Mouse (Mus musculus) intestine, embryonic 14.5 days (tissue): ENCODE data around the gene Il6ra. TPM values are rescaled to one million over a fixed set of nuclear protein-coding genes. Genes with fewer than 3 reads are reported as not detected.
A peak's percentile ranks its signal among the peaks of the same experiment; 100 is the strongest.

Source experiments
- ATAC-seq: fragments of 200-750 bp; cut with Nextera tagmentation; replicated peaks from 2 replicates; pipeline ENCODE4 v1.8.0; 2017; ENCODE audit warnings: low read depth, moderate number of reproducible peaks, moderate TSS enrichment, moderate library complexity; ENCODE audit not compliant: low FRiP score, low TSS enrichment
- DNase-seq: peaks from one replicate; pipeline ENCODE4 v3.0.0-alpha.2; 2018; ENCODE audit warnings: low spot score
- H3K27ac ChIP-seq: fragments of 300-500 bp; sonication (generic); 2 replicates; pipeline ENCODE4 v1.5.1; 2014; ENCODE audit warnings: low read depth, mild to moderate bottlenecking, control low read depth
- H3K27me3 ChIP-seq: fragments of 300-500 bp; sonication (generic); replicated peaks from 2 replicates; pipeline ENCODE4 v1.6.1; 2014; ENCODE audit warnings: low read length, control low read depth; ENCODE audit not compliant: control insufficient read depth, insufficient read depth
- H3K36me3 ChIP-seq: fragments of 300-500 bp; sonication (generic); 2 replicates; pipeline ENCODE4 v1.6.1; 2014; ENCODE audit warnings: low read length, control low read depth; ENCODE audit not compliant: control insufficient read depth, insufficient read depth
- H3K4me1 ChIP-seq: fragments of 300-500 bp; sonication (generic); replicated peaks from 2 replicates; pipeline ENCODE4 v1.6.1; 2014; ENCODE audit warnings: low read length, control low read depth, mixed read lengths; ENCODE audit not compliant: control insufficient read depth, insufficient read depth
- H3K4me2 ChIP-seq: fragments of 300-500 bp; sonication (generic); 2 replicates; pipeline ENCODE4 v1.6.1; 2014; ENCODE audit warnings: low read length
- H3K4me3 ChIP-seq: fragments of 300-500 bp; sonication (generic); 2 replicates; pipeline ENCODE4 v1.5.1; 2014; ENCODE audit warnings: low read depth, low read length, control low read depth, mixed read lengths
- H3K9ac ChIP-seq: fragments of 300-500 bp; sonication (generic); 2 replicates; pipeline ENCODE4 v1.6.1; 2014; ENCODE audit warnings: mild to moderate bottlenecking, low read length
- H3K9me3 ChIP-seq: fragments of 300-500 bp; sonication (generic); 2 replicates; pipeline ENCODE4 v1.6.1; 2016; ENCODE audit warnings: low read length, control low read depth; ENCODE audit not compliant: control insufficient read depth
- WGBS: fragments of 180-500 bp; shearing (Covaris S2); extraction: QIAGEN DNeasy Blood & Tissue Kit; methylation state at CpG from one replicate; pipeline ENCODE4 v1.1.7; 2014; 5-methylcytosine and 5-hydroxymethylcytosine counted together
- polyA plus RNA-seq: library from polyadenylated mRNA; unstranded; fragments of >200 nt; fragmentation: Nextera tagmentation; extraction: Ambion mirVana; gene quantifications from 2 replicates; pipeline ENCODE4 v1.2.1, GENCODE M21; 2014

The Il6ra gene
- polyA plus RNA-seq, 1 experiment from 2014 or later, result 1.6 TPM

- Histone ChIP-seq H3K27ac (no peak overlapping the region), H3K27me3 (no peaks in the 10 kb centered on the region), H3K9ac (no peak overlapping the region), H3K4me2 (no peak overlapping the region), H3K4me1 (no peaks in the 10 kb centered on the region), H3K36me3 (no peaks in the 10 kb centered on the region), H3K4me3 (no peak overlapping the region), H3K9me3 (0 out of 2 replicates have a peak, but pooled peaks cover 2% of the 10 kb centered on the region)
- DNase-seq (no peak), ATAC-seq (no peak)
- WGBS, result 82% methylated on average over 3 of the region's 3 CpGs
These were observed 65.9 kb downstream of the Il6ra start for GRCm38 (mm10) chr3:89847126-89847525.

- Histone ChIP-seq H3K27ac (no peak overlapping the region), H3K9ac (no peak overlapping the region), H3K9me3 (0 out of 2 replicates have a peak, but pooled peaks cover 2% of the 10 kb centered on the region), H3K27me3 (no peaks in the 10 kb centered on the region), H3K4me3 (no peak overlapping the region), H3K4me1 (no peaks in the 10 kb centered on the region), H3K36me3 (no peaks in the 10 kb centered on the region), H3K4me2 (no peak overlapping the region)
- no peak for ATAC-seq
- DNase-seq, result no peak
- 71% methylated on average over 9 of the region's 9 CpGs for WGBS
These were observed 67.2 kb downstream of the Il6ra start for GRCm38 (mm10) chr3:89845814-89846213.

- no peak overlapping the region for H3K4me3 ChIP-seq
- no peak overlapping the region for H3K4me2 ChIP-seq
- 0 out of 2 replicates have a peak, but pooled peaks cover 2% of the 10 kb centered on the region for H3K9me3 ChIP-seq
- no peak overlapping the region for H3K9ac ChIP-seq
- 0 out of 2 replicates have a peak overlapping the region, but pooled peaks have one; percentile 18 for H3K27ac ChIP-seq
- H3K4me1 ChIP-seq, result no peaks in the 10 kb centered on the region
- H3K36me3 ChIP-seq, result no peaks in the 10 kb centered on the region
- no peak for DNase-seq
- H3K27me3 ChIP-seq, result no peaks in the 10 kb centered on the region
- ATAC-seq, result no peak
- WGBS, result 54% methylated on average over 9 of the region's 9 CpGs
These were observed 69.8 kb downstream of the Il6ra start for GRCm38 (mm10) chr3:89843148-89843547.

GRCm38 (mm10) chr3:89842258-89842657 is 70.7 kb downstream of the Il6ra start:
- no peak for ATAC-seq
- Histone ChIP-seq H3K36me3 (no peaks in the 10 kb centered on the region), H3K9me3 (0 out of 2 replicates have a peak, but pooled peaks cover 2% of the 10 kb centered on the region), H3K4me3 (no peak overlapping the region), H3K27me3 (no peaks in the 10 kb centered on the region), H3K4me2 (no peak overlapping the region), H3K27ac (no peak overlapping the region), H3K9ac (no peak overlapping the region), H3K4me1 (no peaks in the 10 kb centered on the region)
- no peak for DNase-seq
- 73% methylated on average over 4 of the region's 4 CpGs for WGBS

GRCm38 (mm10) chr3:89835362-89835761 is 77.6 kb downstream of the Il6ra start:
- DNase-seq, result no peak
- ATAC-seq, result no peak

GRCm38 (mm10) chr3:89830815-89831591 is 82.0 kb downstream of the Il6ra start, which contains the start of gene She:
Gene She, plus strand, starts transcription at chr3:89831370.
- H3K4me3 ChIP-seq, result peak within 1 kb of the TSS; percentile 46
- no peaks in the 10 kb centered on the region for H3K9me3 ChIP-seq
- peak within 1 kb of the TSS; percentile 51 for H3K9ac ChIP-seq
- WGBS, result 2% methylated on average over 82 of the region's 96 CpGs
- DNase-seq (no peak), ATAC-seq (peak; percentile 27; the same call in 1 of the 2 replicates)
- no peaks in the 10 kb centered on the region for H3K36me3 ChIP-seq
- H3K27ac ChIP-seq, result peak within 1 kb of the TSS; percentile 43; the same call in 1 of the 2 replicates
- peaks cover 64% of the 10 kb centered on the region for H3K27me3 ChIP-seq
- no peaks in the 10 kb centered on the region for H3K4me1 ChIP-seq
- peak within 1 kb of the TSS; percentile 65 for H3K4me2 ChIP-seq

More at GRCm38 (mm10) chr3:89835362-89835761, 77.6 kb downstream of the Il6ra start:
- H3K27me3 ChIP-seq, result peaks cover 42% of the 10 kb centered on the region
- no peak overlapping the region for H3K27ac ChIP-seq
- no peaks in the 10 kb centered on the region for H3K9me3 ChIP-seq
- 32% methylated on average over 8 of the region's 8 CpGs for WGBS
- H3K9ac ChIP-seq, result no peak overlapping the region
- no peak overlapping the region for H3K4me3 ChIP-seq
- H3K36me3 ChIP-seq, result no peaks in the 10 kb centered on the region
- H3K4me1 ChIP-seq, result no peaks in the 10 kb centered on the region
- no peak overlapping the region for H3K4me2 ChIP-seq

- Histone ChIP-seq H3K36me3 (no peaks in the 10 kb centered on the region), H3K4me3 (no peak overlapping the region), H3K27me3 (peaks cover 32% of the 10 kb centered on the region), H3K27ac (no peak overlapping the region), H3K4me2 (no peak overlapping the region), H3K9ac (no peak overlapping the region), H3K4me1 (no peaks in the 10 kb centered on the region), H3K9me3 (no peaks in the 10 kb centered on the region)
- ATAC-seq (no peak), DNase-seq (no peak)
- WGBS, result 68% methylated on average over 3 of the region's 3 CpGs
These were observed 86.7 kb downstream of the Il6ra start for GRCm38 (mm10) chr3:89826295-89826694.

GRCm38 (mm10) chr3:89823594-89823993 is 89.4 kb downstream of the Il6ra start:
- DNase-seq, result no peak

More at GRCm38 (mm10) chr3:89823594-89823993, 89.4 kb downstream of the Il6ra start:
- ATAC-seq, result no peak
- Histone ChIP-seq H3K27me3 (peaks cover 5% of the 10 kb centered on the region), H3K9ac (no peak overlapping the region), H3K36me3 (no peaks in the 10 kb centered on the region), H3K4me2 (no peak overlapping the region), H3K4me1 (no peaks in the 10 kb centered on the region), H3K27ac (no peak overlapping the region), H3K4me3 (no peak overlapping the region), H3K9me3 (no peaks in the 10 kb centered on the region)
- 58% methylated on average over 2 of the region's 2 CpGs for WGBS
